Mouse (Mus musculus): ENCODE measurements around the gene Kif27. TPM values are rescaled to one million over a fixed set of nuclear protein-coding genes. Genes with fewer than 3 reads are reported as not detected.
A peak's percentile ranks its signal among the peaks of the same experiment; 100 is the strongest.

Gene Kif27
- polyA plus RNA-seq, 2 experiments: 0.05 to 0.07 TPM

DNA sequence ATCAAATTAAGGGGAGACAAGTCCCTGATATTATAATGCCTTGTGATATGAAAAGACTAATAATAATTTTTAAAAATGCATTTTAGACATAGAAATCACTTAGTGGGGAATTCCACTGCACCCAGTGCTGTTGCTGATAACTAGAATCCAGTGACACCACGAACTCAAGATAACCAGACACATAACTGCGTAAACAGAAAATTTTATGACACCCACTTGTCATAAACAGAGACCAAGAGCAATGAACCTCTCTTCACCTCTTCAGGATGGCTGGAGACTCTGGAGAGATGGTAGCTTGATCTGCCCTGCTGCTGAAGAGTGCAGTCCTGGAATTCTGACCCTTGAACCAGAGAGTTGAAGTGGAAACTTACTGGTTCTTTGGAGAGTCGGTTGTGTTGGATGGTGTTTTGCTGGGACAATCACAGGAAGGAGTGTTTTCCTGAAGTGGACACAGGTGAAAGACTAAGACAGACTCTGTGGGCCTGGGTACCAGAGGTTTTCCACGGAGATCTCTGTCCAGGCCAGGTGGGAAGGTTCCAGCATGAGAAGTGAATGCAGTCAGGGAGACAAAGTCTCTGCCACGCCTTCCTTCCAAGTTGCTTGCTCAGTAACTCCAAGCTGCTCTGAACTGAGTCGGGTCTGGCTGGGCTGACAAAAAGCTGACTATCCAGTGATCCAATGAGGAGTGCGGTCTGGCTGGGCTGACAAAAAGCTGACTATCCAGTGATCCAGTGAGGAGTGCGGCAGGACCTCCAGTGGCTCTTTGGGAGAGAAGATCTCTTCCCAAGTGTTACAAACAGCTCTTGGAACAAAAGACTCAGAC, 5.6 kb upstream of the Kif27 start:
- H3K27ac ChIP-seq: no peak overlapping the region
- H3K9ac ChIP-seq (replicated peaks): no peak overlapping the region
- TF ChIP-seq EP300 (IDR thresholded peaks at IDR 0.05; ENCODE audit: low read depth): no peak
- TF ChIP-seq CTCF (IDR thresholded peaks at IDR 0.05; ENCODE audit: low read depth): no peak
- 48% methylated on average over 8 of the region's 8 CpGs for WGBS (ENCODE audit: insufficient replicate concordance)
- H3K36me3 ChIP-seq (replicated peaks; ENCODE audit: control insufficient read depth, insufficient read depth, low read depth): no peaks in the 10 kb centered on the region
- no peaks in the 10 kb centered on the region for H3K27me3 ChIP-seq (ENCODE audit: control insufficient read depth, insufficient read depth, low read length)
- no peak for ATAC-seq (ENCODE audit: insufficient read depth)
- H3K4me1 ChIP-seq (replicated peaks; ENCODE audit: control insufficient read depth in 2 of 2, insufficient read depth in 2 of 2, low read length in 1 of 2): peaks cover 0 to 3% of the 10 kb centered on the region in 2 experiments; a peak in 2 of 4 replicates
- H3K4me3 ChIP-seq (ENCODE audit: insufficient read depth in 1 of 2, low read depth in 2 of 2, low read length in 2 of 2): no peak overlapping the region
- DNase-seq (ENCODE audit: low read depth in 3 of 3, low spot score in 3 of 3): no peak
- no peaks in the 10 kb centered on the region for H3K9me3 ChIP-seq (ENCODE audit: control insufficient read depth, low read length)
- no peak overlapping the region for H3K4me2 ChIP-seq (ENCODE audit: low read depth)

DNA sequence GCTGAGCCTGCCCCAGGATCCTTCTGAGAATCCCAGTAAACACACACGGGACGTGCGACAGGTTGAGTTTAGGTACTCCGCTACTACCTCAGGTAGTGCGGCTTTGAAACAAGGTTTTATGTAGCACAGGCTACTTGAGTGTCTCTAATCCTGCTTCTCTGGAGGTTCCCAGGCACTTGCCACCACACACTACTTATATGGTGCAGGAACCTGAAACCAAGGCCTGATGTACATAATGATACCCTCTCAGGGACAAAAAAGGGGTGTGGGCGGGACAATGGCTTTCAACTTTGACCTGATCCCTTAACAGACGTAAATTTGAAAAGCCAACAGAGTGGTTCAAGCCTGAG, 357 bp upstream of the Kif27 start:
- Histone ChIP-seq H3K36me3 (replicated peaks; ENCODE audit: control insufficient read depth, insufficient read depth, low read depth) (no peaks in the 10 kb centered on the region), H3K27me3 (ENCODE audit: control insufficient read depth, insufficient read depth, low read length) (peaks cover 4% of the 10 kb centered on the region), H3K9me3 (ENCODE audit: control insufficient read depth, low read length) (no peaks in the 10 kb centered on the region), H3K4me3 (ENCODE audit: insufficient read depth in 1 of 2, low read depth in 2 of 2, low read length in 2 of 2) (peak overlapping the region; percentile 40 to 56), H3K4me2 (ENCODE audit: low read depth) (peak overlapping the region; percentile 88), H3K9ac (replicated peaks) (peak overlapping the region; percentile 38; the same call in 1 of the 2 replicates), H3K4me1 (replicated peaks; ENCODE audit: control insufficient read depth in 2 of 2, insufficient read depth in 2 of 2, low read length in 1 of 2) (peaks cover 3 to 6% of the 10 kb centered on the region in 2 experiments; a peak in 3 of 4 replicates), H3K27ac (no peak overlapping the region)
- ATAC-seq (ENCODE audit: insufficient read depth) (peak; percentile 64), DNase-seq (ENCODE audit: low read depth in 3 of 3, low spot score in 3 of 3) (no peak)
- TF ChIP-seq EP300 (IDR thresholded peaks at IDR 0.05; ENCODE audit: low read depth) (no peak), CTCF (IDR thresholded peaks at IDR 0.05; ENCODE audit: low read depth) (no peak)
- 6% methylated on average over 7 of the region's 7 CpGs for WGBS (ENCODE audit: insufficient replicate concordance)

DNA sequence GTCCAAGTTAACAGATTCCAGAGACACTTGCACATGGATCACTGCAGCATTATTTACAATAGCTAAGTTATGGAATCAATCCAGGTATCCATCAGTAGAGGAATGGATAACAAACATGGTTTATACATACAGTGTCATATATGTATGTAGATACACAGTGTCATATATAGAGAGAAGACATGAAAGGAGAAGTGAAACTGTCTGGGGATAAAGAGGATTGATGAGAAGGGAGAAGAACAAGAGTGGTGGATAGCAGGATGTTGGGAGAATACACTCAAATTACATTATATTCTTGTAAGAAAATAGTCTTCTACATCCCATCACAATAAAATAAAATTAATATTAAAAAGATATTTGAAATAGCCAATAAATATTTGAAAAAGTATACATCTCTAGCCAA, 5.9 kb downstream of the Kif27 start:
- ATAC-seq (ENCODE audit: insufficient read depth) (no peak), DNase-seq (ENCODE audit: low read depth in 3 of 3, low spot score in 3 of 3) (no peak)
- no peak overlapping the region for H3K27ac ChIP-seq
- H3K27me3 ChIP-seq (ENCODE audit: control insufficient read depth, insufficient read depth, low read length): peaks cover 4% of the 10 kb centered on the region; the same call in 1 of the 2 replicates
- TF ChIP-seq CTCF (IDR thresholded peaks at IDR 0.05; ENCODE audit: low read depth) (no peak), EP300 (IDR thresholded peaks at IDR 0.05; ENCODE audit: low read depth) (no peak)
- H3K4me3 ChIP-seq (ENCODE audit: insufficient read depth in 1 of 2, low read depth in 2 of 2, low read length in 2 of 2): no peak overlapping the region
- no peaks in the 10 kb centered on the region for H3K36me3 ChIP-seq (replicated peaks; ENCODE audit: control insufficient read depth, insufficient read depth, low read depth)
- H3K4me1 ChIP-seq (replicated peaks; ENCODE audit: control insufficient read depth in 2 of 2, insufficient read depth in 2 of 2, low read length in 1 of 2): no peaks in the 10 kb centered on the region
- no peak overlapping the region for H3K9ac ChIP-seq (replicated peaks)
- H3K4me2 ChIP-seq (ENCODE audit: low read depth): no peak overlapping the region
- no peaks in the 10 kb centered on the region for H3K9me3 ChIP-seq (ENCODE audit: control insufficient read depth, low read length)

DNA sequence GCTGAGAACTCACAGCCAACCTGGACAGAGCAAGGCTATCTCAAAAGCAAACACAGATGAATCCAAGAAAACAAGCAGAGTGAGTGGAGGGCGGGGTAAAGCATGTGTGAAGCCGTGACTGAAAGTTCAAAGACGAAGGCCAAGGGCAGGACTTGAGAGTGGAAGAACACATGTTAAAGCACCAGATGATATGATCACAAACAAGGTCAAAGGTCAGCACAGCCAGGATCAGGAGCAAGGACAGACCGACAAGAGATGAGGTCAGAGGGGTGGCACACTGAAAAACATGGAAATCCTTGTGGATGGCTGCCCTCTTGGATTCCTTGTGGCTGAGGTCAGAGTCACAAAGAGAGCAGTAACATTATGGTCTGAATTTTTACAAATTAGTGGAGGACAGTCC, 8.3 kb downstream of the Kif27 start:
- TF ChIP-seq EP300 (IDR thresholded peaks at IDR 0.05; ENCODE audit: low read depth): no peak
- no peak for TF ChIP-seq CTCF (IDR thresholded peaks at IDR 0.05; ENCODE audit: low read depth)
- H3K4me2 ChIP-seq (ENCODE audit: low read depth): no peak overlapping the region
- no peaks in the 10 kb centered on the region for H3K4me1 ChIP-seq (replicated peaks; ENCODE audit: control insufficient read depth in 2 of 2, insufficient read depth in 2 of 2, low read length in 1 of 2)
- H3K9ac ChIP-seq (replicated peaks): no peak overlapping the region
- ATAC-seq (ENCODE audit: insufficient read depth): no peak
- WGBS (ENCODE audit: insufficient replicate concordance): 53% methylated on average over 4 of the region's 4 CpGs
- H3K9me3 ChIP-seq (ENCODE audit: control insufficient read depth, low read length): no peaks in the 10 kb centered on the region
- no peak overlapping the region for H3K27ac ChIP-seq
- no peak overlapping the region for H3K4me3 ChIP-seq (ENCODE audit: insufficient read depth in 1 of 2, low read depth in 2 of 2, low read length in 2 of 2)
- no peaks in the 10 kb centered on the region for H3K27me3 ChIP-seq (ENCODE audit: control insufficient read depth, insufficient read depth, low read length)
- no peak for DNase-seq (ENCODE audit: low read depth in 3 of 3, low spot score in 3 of 3)
- H3K36me3 ChIP-seq (replicated peaks; ENCODE audit: control insufficient read depth, insufficient read depth, low read depth): no peaks in the 10 kb centered on the region

DNA sequence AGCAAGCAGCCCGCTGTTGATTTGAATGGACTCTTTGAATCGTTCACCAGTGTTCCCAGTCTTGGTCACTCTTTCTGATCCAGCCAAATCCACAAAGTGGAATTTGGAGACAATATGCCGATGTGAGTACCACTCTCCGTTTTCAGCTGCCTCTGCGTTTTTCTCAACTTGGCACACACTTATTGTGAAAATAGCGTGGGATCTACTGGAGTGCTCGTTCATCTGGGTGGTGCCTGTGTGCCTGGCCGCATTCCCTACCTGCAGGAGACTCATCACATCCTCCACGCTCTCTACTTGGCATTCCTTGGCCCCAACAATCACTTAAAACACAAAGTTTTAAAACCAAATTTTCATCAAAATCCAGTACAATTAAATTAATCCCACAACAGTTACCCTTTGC, 14.4 kb downstream of the Kif27 start:
- DNase-seq (ENCODE audit: low read depth in 3 of 3, low spot score in 3 of 3): no peak
- H3K9me3 ChIP-seq (ENCODE audit: control insufficient read depth, low read length): no peaks in the 10 kb centered on the region
- no peaks in the 10 kb centered on the region for H3K36me3 ChIP-seq (replicated peaks; ENCODE audit: control insufficient read depth, insufficient read depth, low read depth)
- no peak overlapping the region for H3K27ac ChIP-seq
- H3K27me3 ChIP-seq (ENCODE audit: control insufficient read depth, insufficient read depth, low read length): no peaks in the 10 kb centered on the region
- WGBS (ENCODE audit: insufficient replicate concordance): 65% methylated on average over 9 of the region's 9 CpGs
- H3K4me3 ChIP-seq (ENCODE audit: insufficient read depth in 1 of 2, low read depth in 2 of 2, low read length in 2 of 2): no peak overlapping the region
- H3K4me1 ChIP-seq (replicated peaks; ENCODE audit: control insufficient read depth in 2 of 2, insufficient read depth in 2 of 2, low read length in 1 of 2): no peaks in the 10 kb centered on the region
- TF ChIP-seq CTCF (IDR thresholded peaks at IDR 0.05; ENCODE audit: low read depth): no peak
- TF ChIP-seq EP300 (IDR thresholded peaks at IDR 0.05; ENCODE audit: low read depth): no peak
- no peak overlapping the region for H3K4me2 ChIP-seq (ENCODE audit: low read depth)
- ATAC-seq (ENCODE audit: insufficient read depth): no peak
- no peak overlapping the region for H3K9ac ChIP-seq (replicated peaks)

Measured in liver, embryonic 14.5 days (tissue).